Mouse (Mus musculus): Measurements from ENCODE around the gene Dnajc14. TPM values are rescaled to one million over a fixed set of nuclear protein-coding genes. Genes with fewer than 3 reads are reported as not detected.
"Not testable (repeated sequence)": the region's sequence is repeated elsewhere in the genome, so short reads cannot be mapped to it uniquely, and the experiment has no call there.

Gene Dnajc14
- polyA plus RNA-seq, 1 experiment from 2014 or later = 20.4 TPM

DNA sequence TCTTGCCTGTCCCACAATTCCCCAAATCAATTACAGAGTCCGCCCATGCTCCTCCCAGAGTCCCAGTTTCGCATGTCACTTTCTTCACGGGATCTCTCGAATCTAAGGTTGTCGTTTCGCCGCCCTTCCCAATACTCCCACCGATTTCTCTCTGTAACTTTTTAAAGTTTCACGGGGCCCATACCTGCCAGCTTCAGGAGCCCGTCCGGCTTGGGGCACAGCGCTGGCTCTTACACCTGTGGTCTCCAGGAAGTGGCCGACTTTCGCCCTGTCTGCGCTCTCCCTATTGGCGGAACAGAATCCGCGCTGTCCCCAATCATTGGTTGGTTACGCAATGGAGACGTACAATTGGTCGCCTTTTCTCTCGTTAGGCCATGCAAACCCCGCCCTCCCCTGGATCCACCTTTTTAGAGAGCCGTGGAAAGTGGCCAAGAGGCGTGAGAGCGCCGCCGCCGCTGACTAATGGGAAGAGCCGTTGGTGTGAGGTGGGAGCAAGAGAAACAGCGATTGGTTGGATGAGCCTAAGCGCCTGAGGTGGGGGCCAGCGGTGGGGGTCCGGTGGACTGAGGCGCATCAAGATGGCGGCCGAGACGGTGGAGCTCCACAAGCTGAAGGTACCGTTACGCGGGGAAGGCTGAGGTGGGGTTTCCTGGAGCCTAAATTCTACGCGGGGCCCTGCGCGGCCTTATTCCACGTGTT lies 17.6 kb downstream of the Dnajc14 start, which contains the start of gene Ormdl2:
Gene Ormdl2 (minus strand): TSS at position 288 of the 699 bp plus-strand sequence.
- WGBS (ENCODE audit: insufficient replicate concordance) = under 1% methylated on average over 46 of the region's 46 CpGs
- ATAC-seq (ENCODE audit: low read depth) (peak; percentile 98), DNase-seq (peak; percentile 99)
- peak within 1 kb of the TSS; percentile 78 for H3K27ac ChIP-seq
- no peaks in the 10 kb centered on the region for H3K27me3 ChIP-seq
- peak within 1 kb of the TSS; percentile 89 for H3K4me2 ChIP-seq
- H3K36me3 ChIP-seq = peaks cover 53% of the 10 kb centered on the region
- H3K9ac ChIP-seq = peak within 1 kb of the TSS; percentile 88
- H3K4me1 ChIP-seq (replicated peaks) = peaks cover 36% of the 10 kb centered on the region
- no peaks in the 10 kb centered on the region for H3K9me3 ChIP-seq (replicated peaks)
- peak within 1 kb of the TSS; percentile 87 for H3K4me3 ChIP-seq (replicated peaks)

GRCm38 (mm10) chr10:128822135-128822534 lies 18.3 kb downstream of the Dnajc14 start:
- H3K9me3 ChIP-seq (replicated peaks) = no peaks in the 10 kb centered on the region
- peaks cover 49% of the 10 kb centered on the region for H3K36me3 ChIP-seq
- H3K27me3 ChIP-seq = no peaks in the 10 kb centered on the region
- peak overlapping the region; percentile 78 for H3K27ac ChIP-seq
- ATAC-seq (ENCODE audit: low read depth) = no peak
- no peak for DNase-seq
- H3K4me3 ChIP-seq (replicated peaks) = peak overlapping the region; percentile 87
- 2% methylated on average over 13 of the region's 13 CpGs for WGBS (ENCODE audit: insufficient replicate concordance)
- H3K4me1 ChIP-seq (replicated peaks) = peaks cover 36% of the 10 kb centered on the region
- peak overlapping the region; percentile 83 for H3K4me2 ChIP-seq
- H3K9ac ChIP-seq = peak overlapping the region; percentile 88

DNA sequence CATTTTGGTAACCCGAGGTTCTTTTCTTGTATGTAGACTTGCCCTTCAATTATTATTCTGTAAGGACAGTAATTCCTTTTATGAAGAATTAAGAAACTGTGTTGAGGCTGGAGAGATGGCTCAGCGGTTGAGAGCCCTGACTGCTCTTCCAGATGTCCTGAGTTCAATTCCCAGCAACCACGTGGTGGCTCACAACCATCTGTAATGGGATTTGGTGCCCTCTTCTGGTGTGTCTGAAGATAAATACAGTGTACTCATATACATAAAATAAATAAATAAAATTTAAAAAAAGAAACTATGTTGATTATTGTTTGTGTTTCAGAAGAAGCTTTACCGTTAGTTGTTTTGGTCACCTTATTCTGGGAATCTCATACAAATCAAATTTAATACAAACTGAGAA lies 19.2 kb downstream of the Dnajc14 start:
- Histone ChIP-seq H3K4me2 (peak overlapping the region; percentile 83), H3K36me3 (peaks cover 44% of the 10 kb centered on the region), H3K9ac (peak overlapping the region; percentile 88), H3K4me3 (replicated peaks) (peak overlapping the region; percentile 87), H3K4me1 (replicated peaks) (peaks cover 36% of the 10 kb centered on the region)
- not testable (repeated sequence) for H3K27me3 ChIP-seq; ATAC-seq (ENCODE audit: low read depth); H3K27ac ChIP-seq; H3K9me3 ChIP-seq (replicated peaks); DNase-seq
- WGBS (ENCODE audit: insufficient replicate concordance) = 62% methylated on average over 4 of the region's 4 CpGs

- Histone ChIP-seq H3K9ac (no peak overlapping the region), H3K4me1 (replicated peaks) (peaks cover 36% of the 10 kb centered on the region), H3K9me3 (replicated peaks) (no peaks in the 10 kb centered on the region), H3K36me3 (peaks cover 41% of the 10 kb centered on the region), H3K4me3 (replicated peaks) (no peak overlapping the region; the same call in 1 of the 2 replicates), H3K27me3 (no peaks in the 10 kb centered on the region), H3K4me2 (0 out of 2 replicates have a peak overlapping the region, but pooled peaks have one; percentile 6), H3K27ac (no peak overlapping the region)
- ATAC-seq (ENCODE audit: low read depth) (no peak), DNase-seq (no peak)
- 93% methylated on average over 9 of the region's 9 CpGs for WGBS (ENCODE audit: insufficient replicate concordance)
These were observed 20.0 kb downstream of the Dnajc14 start for GRCm38 (mm10) chr10:128823821-128824220.

GRCm38 (mm10) chr10:128837400-128837799 lies 33.5 kb downstream of the Dnajc14 start:
- Histone ChIP-seq H3K9me3 (replicated peaks) (no peaks in the 10 kb centered on the region), H3K27ac (no peak overlapping the region), H3K9ac (no peak overlapping the region), H3K27me3 (no peaks in the 10 kb centered on the region), H3K36me3 (peaks cover 75% of the 10 kb centered on the region), H3K4me3 (replicated peaks) (no peak overlapping the region), H3K4me1 (replicated peaks) (peaks cover 35% of the 10 kb centered on the region), H3K4me2 (no peak overlapping the region)
- no peak for DNase-seq
- ATAC-seq (ENCODE audit: low read depth) = no peak

DNA sequence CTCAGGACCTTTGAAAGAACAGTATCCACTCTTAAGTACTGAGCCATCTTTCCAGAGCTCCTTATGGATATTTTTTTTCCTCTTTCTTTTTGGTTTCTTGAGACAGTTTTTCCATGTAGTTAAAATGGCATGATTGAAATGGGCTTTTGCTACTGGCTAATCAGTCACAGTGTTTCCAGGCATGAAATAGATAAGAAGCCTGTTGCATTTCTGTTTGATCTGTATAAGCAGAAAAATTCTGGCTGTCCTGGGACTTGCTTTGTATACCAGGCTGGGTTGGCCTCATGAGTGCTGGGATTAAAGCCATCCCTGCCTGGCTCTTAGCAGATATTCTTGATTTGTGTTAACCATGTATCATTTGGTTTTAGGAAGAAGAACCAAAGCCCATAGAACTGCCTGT lies 35.6 kb downstream of the Dnajc14 start:
- Histone ChIP-seq H3K4me2 (peak overlapping the region; percentile 8), H3K36me3 (peaks cover 74% of the 10 kb centered on the region), H3K9ac (no peak overlapping the region), H3K4me1 (replicated peaks) (peaks cover 35% of the 10 kb centered on the region), H3K4me3 (replicated peaks) (no peak overlapping the region), H3K9me3 (replicated peaks) (no peaks in the 10 kb centered on the region), H3K27me3 (no peaks in the 10 kb centered on the region), H3K27ac (peak overlapping the region; percentile 62)
- ATAC-seq (ENCODE audit: low read depth) (peak; percentile 73), DNase-seq (no peak)

GRCm38 (mm10) chr10:128840612-128841011 lies 36.8 kb downstream of the Dnajc14 start:
- H3K9me3 ChIP-seq (replicated peaks) = no peaks in the 10 kb centered on the region
- H3K4me1 ChIP-seq (replicated peaks) = peaks cover 35% of the 10 kb centered on the region
- H3K36me3 ChIP-seq = peaks cover 74% of the 10 kb centered on the region
- peak overlapping the region; percentile 13; the same call in 1 of the 2 replicates for H3K4me2 ChIP-seq
- ATAC-seq (ENCODE audit: low read depth) = peak; percentile 69
- no peaks in the 10 kb centered on the region for H3K27me3 ChIP-seq
- no peak overlapping the region for H3K9ac ChIP-seq
- peak overlapping the region; percentile 78 for H3K27ac ChIP-seq
- no peak for DNase-seq
- no peak overlapping the region for H3K4me3 ChIP-seq (replicated peaks)

DNA sequence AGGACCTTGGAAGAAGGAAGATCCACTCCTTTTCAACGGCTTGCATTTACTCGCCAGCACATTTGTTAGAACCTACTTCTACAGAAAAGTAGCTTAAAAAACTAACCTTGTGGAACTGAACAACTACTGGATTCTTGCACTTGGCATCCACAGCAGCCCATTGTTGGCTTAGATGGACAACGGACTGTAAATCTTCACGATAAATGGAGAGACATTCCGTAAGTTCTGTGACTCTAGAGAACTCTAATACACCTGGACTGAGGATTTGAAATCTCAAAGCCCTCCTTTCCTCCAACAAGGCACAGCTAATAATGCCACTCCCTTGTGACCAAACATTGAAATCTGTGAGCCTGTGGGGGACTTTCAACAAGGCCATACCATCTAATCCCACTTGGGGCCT lies 39.4 kb downstream of the Dnajc14 start:
- Histone ChIP-seq H3K4me3 (replicated peaks) (no peak overlapping the region), H3K27me3 (no peaks in the 10 kb centered on the region), H3K36me3 (peaks cover 75% of the 10 kb centered on the region), H3K4me1 (replicated peaks) (peaks cover 38% of the 10 kb centered on the region), H3K27ac (no peak overlapping the region), H3K9me3 (replicated peaks) (no peaks in the 10 kb centered on the region), H3K4me2 (no peak overlapping the region), H3K9ac (no peak overlapping the region)
- no peak for ATAC-seq (ENCODE audit: low read depth)
- DNase-seq = no peak
- WGBS (ENCODE audit: insufficient replicate concordance) = 93% methylated on average over 5 of the region's 5 CpGs

- H3K9me3 ChIP-seq (replicated peaks) = no peaks in the 10 kb centered on the region
- WGBS (ENCODE audit: insufficient replicate concordance) = 84% methylated on average over 2 of the region's 2 CpGs
- no peak for DNase-seq
- H3K36me3 ChIP-seq = peaks cover 79% of the 10 kb centered on the region
- no peak for ATAC-seq (ENCODE audit: low read depth)
- no peak overlapping the region for H3K4me3 ChIP-seq (replicated peaks)
- no peaks in the 10 kb centered on the region for H3K27me3 ChIP-seq
- no peak overlapping the region for H3K4me2 ChIP-seq
- H3K9ac ChIP-seq = no peak overlapping the region
- H3K27ac ChIP-seq = no peak overlapping the region
- H3K4me1 ChIP-seq (replicated peaks) = peaks cover 16% of the 10 kb centered on the region
These were observed 41.7 kb downstream of the Dnajc14 start for GRCm38 (mm10) chr10:128845516-128845915.

DNA sequence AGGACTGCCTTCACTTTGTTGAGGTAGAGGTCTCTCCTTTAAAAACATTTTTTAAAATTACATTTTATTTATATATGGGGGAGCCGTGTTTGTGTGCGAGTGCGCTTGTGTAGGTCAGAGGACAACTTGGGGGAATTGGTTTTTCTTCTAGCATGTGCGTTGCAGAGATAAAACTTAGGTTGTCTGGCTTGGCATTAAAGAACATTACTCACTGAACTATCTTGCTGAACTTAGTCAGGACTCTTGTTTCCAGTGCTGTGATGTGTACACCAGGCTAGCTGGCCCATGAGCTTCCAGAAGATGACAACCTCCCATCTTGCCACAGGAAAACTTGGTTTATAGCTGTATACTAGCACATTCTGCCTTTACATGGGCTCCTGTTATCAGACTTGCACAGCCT lies 42.8 kb downstream of the Dnajc14 start:
- Histone ChIP-seq H3K4me1 (replicated peaks) (peaks cover 6% of the 10 kb centered on the region; the same call in 1 of the 2 replicates), H3K9ac (no peak overlapping the region), H3K36me3 (peaks cover 74% of the 10 kb centered on the region), H3K27me3 (no peaks in the 10 kb centered on the region), H3K4me2 (no peak overlapping the region), H3K27ac (no peak overlapping the region), H3K9me3 (replicated peaks) (no peaks in the 10 kb centered on the region), H3K4me3 (replicated peaks) (no peak overlapping the region)
- DNase-seq (no peak), ATAC-seq (ENCODE audit: low read depth) (no peak)
- 79% methylated on average over 4 of the region's 4 CpGs for WGBS (ENCODE audit: insufficient replicate concordance)

DNA sequence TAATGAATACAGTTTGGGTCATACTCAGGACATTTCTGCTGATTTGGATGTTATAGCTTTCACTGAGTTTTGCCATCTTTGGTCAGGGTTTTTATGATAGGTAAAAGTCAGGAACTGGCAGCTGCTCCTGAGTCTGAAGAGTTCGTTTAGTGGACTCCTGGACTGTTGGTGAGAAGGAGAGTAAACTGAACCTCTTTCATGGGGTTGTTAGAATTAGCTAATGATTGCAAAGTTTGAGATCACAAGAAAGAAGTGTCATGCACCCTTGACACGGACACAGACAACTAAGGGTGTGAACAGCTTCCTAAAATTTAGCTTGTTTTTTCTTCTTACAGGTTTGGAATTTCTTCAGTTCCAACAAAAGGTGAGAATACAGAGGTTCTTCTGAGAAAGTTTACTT lies 44.6 kb downstream of the Dnajc14 start:
- no peak overlapping the region for H3K27ac ChIP-seq
- no peak overlapping the region for H3K4me2 ChIP-seq
- H3K27me3 ChIP-seq = no peaks in the 10 kb centered on the region
- H3K9ac ChIP-seq = no peak overlapping the region
- H3K4me3 ChIP-seq (replicated peaks) = no peak overlapping the region
- no peaks in the 10 kb centered on the region for H3K9me3 ChIP-seq (replicated peaks)
- ATAC-seq (ENCODE audit: low read depth) = no peak
- peaks cover 6% of the 10 kb centered on the region; the same call in 1 of the 2 replicates for H3K4me1 ChIP-seq (replicated peaks)
- DNase-seq = no peak
- 76% methylated on average over 2 of the region's 2 CpGs for WGBS (ENCODE audit: insufficient replicate concordance)
- peaks cover 63% of the 10 kb centered on the region for H3K36me3 ChIP-seq

- no peaks in the 10 kb centered on the region for H3K9me3 ChIP-seq (replicated peaks)
- no peak overlapping the region for H3K4me2 ChIP-seq
- 54% methylated on average over 3 of the region's 3 CpGs for WGBS (ENCODE audit: insufficient replicate concordance)
- peaks cover 57% of the 10 kb centered on the region for H3K36me3 ChIP-seq
- DNase-seq = no peak
- H3K27ac ChIP-seq = no peak overlapping the region
- H3K27me3 ChIP-seq = no peaks in the 10 kb centered on the region
- peaks cover 6% of the 10 kb centered on the region; the same call in 1 of the 2 replicates for H3K4me1 ChIP-seq (replicated peaks)
- no peak overlapping the region for H3K9ac ChIP-seq
- no peak overlapping the region for H3K4me3 ChIP-seq (replicated peaks)
- no peak for ATAC-seq (ENCODE audit: low read depth)
These were observed 46.5 kb downstream of the Dnajc14 start for GRCm38 (mm10) chr10:128850339-128850738.
